Mouse (Mus musculus): ENCODE measurements around the gene Kazn. TPM values are rescaled to one million over a fixed set of nuclear protein-coding genes. Genes with fewer than 3 reads are reported as not detected.

Kazn gene
- polyA plus RNA-seq, 1 experiment = 43.2 TPM

GRCm38 (mm10) chr4:142172942-142173341 is 66.3 kb downstream of the Kazn start:
- no peak for TF ChIP-seq POLR2A (IDR thresholded peaks at IDR 0.05; ENCODE audit: borderline replicate concordance, extremely low read depth, low read depth, low read length)
- no peak for TF ChIP-seq CTCF (IDR thresholded peaks at IDR 0.05; ENCODE audit: insufficient read depth, low read length)
- no peak overlapping the region for H3K4me3 ChIP-seq (replicated peaks; ENCODE audit: extremely low read depth, low read depth, low read length)
- no peak for DNase-seq
- 79% methylated on average over 4 of the region's 4 CpGs for WGBS
- H3K4me1 ChIP-seq (ENCODE audit: control insufficient read depth, insufficient read depth, low read length) = peaks cover 5% of the 10 kb centered on the region

GRCm38 (mm10) chr4:142171788-142172497 is 67.3 kb downstream of the Kazn start:
- H3K4me1 ChIP-seq (ENCODE audit: control insufficient read depth, insufficient read depth, low read length) = peaks cover 6% of the 10 kb centered on the region
- no peak for DNase-seq
- H3K4me3 ChIP-seq (replicated peaks; ENCODE audit: extremely low read depth, low read depth, low read length) = no peak overlapping the region
- WGBS = 75% methylated on average over 7 of the region's 8 CpGs
- TF ChIP-seq CTCF (IDR thresholded peaks at IDR 0.05; ENCODE audit: insufficient read depth, low read length) = no peak
- TF ChIP-seq POLR2A (IDR thresholded peaks at IDR 0.05; ENCODE audit: borderline replicate concordance, extremely low read depth, low read depth, low read length) = no peak

- no peak overlapping the region for H3K4me3 ChIP-seq (replicated peaks; ENCODE audit: extremely low read depth, low read depth, low read length)
- WGBS = 52% methylated on average over 18 of the region's 18 CpGs
- no peak for TF ChIP-seq CTCF (IDR thresholded peaks at IDR 0.05; ENCODE audit: insufficient read depth, low read length)
- TF ChIP-seq POLR2A (IDR thresholded peaks at IDR 0.05; ENCODE audit: borderline replicate concordance, extremely low read depth, low read depth, low read length) = no peak
- H3K4me1 ChIP-seq (ENCODE audit: control insufficient read depth, insufficient read depth, low read length) = peaks cover 8% of the 10 kb centered on the region
- DNase-seq = peak; percentile 41
Observed at GRCm38 (mm10) chr4:142170882-142171768, 68.1 kb downstream of the Kazn start.

GRCm38 (mm10) chr4:142169636-142170035 is 69.6 kb downstream of the Kazn start:
- Histone ChIP-seq H3K4me1 (ENCODE audit: control insufficient read depth, insufficient read depth, low read length) (peaks cover 10% of the 10 kb centered on the region), H3K4me3 (replicated peaks; ENCODE audit: extremely low read depth, low read depth, low read length) (no peak overlapping the region)
- no peak for TF ChIP-seq POLR2A (IDR thresholded peaks at IDR 0.05; ENCODE audit: borderline replicate concordance, extremely low read depth, low read depth, low read length)
- no peak for TF ChIP-seq CTCF (IDR thresholded peaks at IDR 0.05; ENCODE audit: insufficient read depth, low read length)
- DNase-seq = no peak
- WGBS = 86% methylated on average over 4 of the region's 4 CpGs

GRCm38 (mm10) chr4:142168352-142168751 is 70.8 kb downstream of the Kazn start:
- TF ChIP-seq CTCF (IDR thresholded peaks at IDR 0.05; ENCODE audit: insufficient read depth, low read length) (no peak), POLR2A (IDR thresholded peaks at IDR 0.05; ENCODE audit: borderline replicate concordance, extremely low read depth, low read depth, low read length) (no peak)
- DNase-seq = no peak
- Histone ChIP-seq H3K4me1 (ENCODE audit: control insufficient read depth, insufficient read depth, low read length) (peaks cover 8% of the 10 kb centered on the region; the same call in 1 of the 2 replicates), H3K4me3 (replicated peaks; ENCODE audit: extremely low read depth, low read depth, low read length) (no peak overlapping the region)
- 93% methylated on average over 7 of the region's 7 CpGs for WGBS

GRCm38 (mm10) chr4:142165835-142166701 is 73.1 kb downstream of the Kazn start:
- Histone ChIP-seq H3K4me1 (ENCODE audit: control insufficient read depth, insufficient read depth, low read length) (0 out of 2 replicates have a peak, but pooled peaks cover 5% of the 10 kb centered on the region), H3K4me3 (replicated peaks; ENCODE audit: extremely low read depth, low read depth, low read length) (no peak overlapping the region)
- TF ChIP-seq CTCF (IDR thresholded peaks at IDR 0.05; ENCODE audit: insufficient read depth, low read length) (no peak), POLR2A (IDR thresholded peaks at IDR 0.05; ENCODE audit: borderline replicate concordance, extremely low read depth, low read depth, low read length) (no peak)
- WGBS = 26% methylated on average over 18 of the region's 18 CpGs
- DNase-seq = peak; percentile 55

DNA sequence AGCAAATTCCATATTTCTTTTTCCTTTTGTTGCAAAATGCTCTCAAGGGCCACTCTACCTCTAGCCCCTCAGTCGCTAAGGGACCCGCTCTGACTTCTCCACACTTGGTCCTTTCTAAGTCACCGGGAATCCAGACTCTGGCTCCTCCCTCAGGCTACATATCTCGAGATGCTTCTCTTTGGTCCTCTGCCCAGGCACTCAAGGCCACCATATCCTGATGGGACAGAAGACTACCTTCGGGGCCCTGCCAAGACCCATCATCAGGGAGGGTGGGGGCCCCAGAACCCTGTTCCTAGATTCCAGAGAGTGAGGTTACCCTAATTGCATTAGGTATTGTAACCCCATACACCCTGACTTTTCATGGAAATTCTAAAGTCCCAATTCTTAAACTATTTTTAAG is 73.8 kb downstream of the Kazn start:
- H3K4me3 ChIP-seq (replicated peaks; ENCODE audit: extremely low read depth, low read depth, low read length) = no peak overlapping the region
- no peak for TF ChIP-seq CTCF (IDR thresholded peaks at IDR 0.05; ENCODE audit: insufficient read depth, low read length)
- no peak for TF ChIP-seq POLR2A (IDR thresholded peaks at IDR 0.05; ENCODE audit: borderline replicate concordance, extremely low read depth, low read depth, low read length)
- no peak for DNase-seq
- WGBS = 57% methylated on average over 5 of the region's 5 CpGs
- 0 out of 2 replicates have a peak, but pooled peaks cover 5% of the 10 kb centered on the region for H3K4me1 ChIP-seq (ENCODE audit: control insufficient read depth, insufficient read depth, low read length)

GRCm38 (mm10) chr4:142164386-142164785 is 74.8 kb downstream of the Kazn start:
- 0 out of 2 replicates have a peak, but pooled peaks cover 5% of the 10 kb centered on the region for H3K4me1 ChIP-seq (ENCODE audit: control insufficient read depth, insufficient read depth, low read length)
- no peak overlapping the region for H3K4me3 ChIP-seq (replicated peaks; ENCODE audit: extremely low read depth, low read depth, low read length)
- no peak for DNase-seq
- no peak for TF ChIP-seq POLR2A (IDR thresholded peaks at IDR 0.05; ENCODE audit: borderline replicate concordance, extremely low read depth, low read depth, low read length)
- TF ChIP-seq CTCF (IDR thresholded peaks at IDR 0.05; ENCODE audit: insufficient read depth, low read length) = no peak
- 73% methylated on average over 4 of the region's 4 CpGs for WGBS

GRCm38 (mm10) chr4:142163862-142164261 is 75.3 kb downstream of the Kazn start:
- TF ChIP-seq CTCF (IDR thresholded peaks at IDR 0.05; ENCODE audit: insufficient read depth, low read length) (no peak), POLR2A (IDR thresholded peaks at IDR 0.05; ENCODE audit: borderline replicate concordance, extremely low read depth, low read depth, low read length) (no peak)
- Histone ChIP-seq H3K4me3 (replicated peaks; ENCODE audit: extremely low read depth, low read depth, low read length) (no peak overlapping the region), H3K4me1 (ENCODE audit: control insufficient read depth, insufficient read depth, low read length) (0 out of 2 replicates have a peak, but pooled peaks cover 5% of the 10 kb centered on the region)
- DNase-seq = no peak
- whole genome bisulfite sequencing = 45% methylated on average over 3 of the region's 3 CpGs
